Mouse (Mus musculus) retina, postnatal 1 day (tissue): ENCODE results near the gene Kcnq2.

Experiments used
- DNase-seq: peaks from one replicate; pipeline ENCODE4 v3.0.0-alpha.2; 2012

Kcnq2 gene

GRCm38 (mm10) chr2:181146976-181147545, 12.0 kb upstream of the Kcnq2 start:
- DNase-seq, result no peak

GRCm38 (mm10) chr2:181144675-181145074, 9.6 kb upstream of the Kcnq2 start:
- no peak for DNase-seq

GRCm38 (mm10) chr2:181143509-181144276, 8.6 kb upstream of the Kcnq2 start:
- no peak for DNase-seq

DNA sequence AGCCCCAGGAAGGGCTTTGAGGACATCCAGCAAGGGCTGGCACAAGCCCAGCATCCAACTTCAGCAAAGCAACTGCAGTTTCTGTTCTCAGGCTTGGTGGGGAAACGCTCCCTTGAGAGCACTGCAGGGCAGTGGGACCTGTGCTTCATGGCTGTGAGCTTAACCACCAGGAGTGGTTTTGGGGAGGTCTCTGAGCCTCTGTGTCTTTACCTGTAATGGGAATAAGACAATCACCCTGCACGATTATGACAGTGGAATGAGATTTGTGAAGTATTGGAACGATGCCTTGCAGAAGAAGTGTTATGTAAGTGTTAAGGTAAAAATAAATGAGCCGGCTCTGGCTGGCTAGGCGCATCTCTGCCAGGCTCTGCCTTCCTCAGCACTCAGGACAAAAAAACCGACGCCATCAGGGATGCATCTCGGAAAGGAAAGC, 7.6 kb upstream of the Kcnq2 start:
- DNase-seq, result no peak

DNA sequence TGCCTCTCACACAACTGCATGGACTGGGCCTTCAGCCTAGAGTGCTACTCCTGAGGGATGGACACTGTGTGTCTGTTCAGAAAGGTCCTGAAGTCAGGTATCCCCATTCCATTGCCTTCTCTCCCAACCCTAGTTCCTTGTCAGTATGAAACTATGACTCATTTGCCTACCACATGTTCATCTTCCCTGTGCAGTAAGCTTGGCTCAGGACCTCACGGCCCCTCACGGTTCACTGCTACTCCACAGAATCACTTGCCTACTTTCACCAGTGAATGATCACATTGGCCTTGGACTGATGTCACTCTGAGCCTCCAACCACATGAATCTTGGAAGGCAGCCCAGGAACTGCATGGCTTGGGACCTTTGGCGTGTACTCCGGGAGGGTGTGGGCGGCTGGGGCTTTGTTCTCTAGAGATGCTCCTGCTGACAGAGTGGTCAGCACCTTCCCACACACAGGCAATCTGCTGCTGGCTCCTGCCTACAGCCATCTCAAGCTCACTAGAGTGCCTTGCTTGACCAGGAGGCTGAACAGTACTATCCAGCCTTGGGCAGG, 4.6 kb upstream of the Kcnq2 start:
- DNase-seq, result no peak

- DNase-seq, result peak; percentile 56
Measured at GRCm38 (mm10) chr2:181136934-181137333, 1.8 kb upstream of the Kcnq2 start.

DNA sequence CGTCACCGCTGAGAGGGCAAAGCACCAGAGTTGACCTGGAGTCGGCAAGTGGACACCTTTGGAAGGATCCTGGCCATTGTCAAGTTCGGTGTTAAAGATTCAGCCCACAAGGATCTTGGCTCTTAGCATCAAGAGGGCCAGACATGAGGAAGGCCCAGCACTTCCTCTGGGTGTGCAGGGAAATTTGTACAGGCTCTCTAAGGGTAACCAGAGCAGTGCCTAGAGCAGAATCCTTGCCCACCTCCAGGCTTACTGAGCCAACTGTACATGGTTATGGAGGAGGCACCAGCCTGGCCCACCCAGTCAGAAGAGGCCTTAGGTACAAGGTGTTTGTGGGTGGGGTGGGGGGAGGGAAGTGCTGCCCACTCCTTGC, 332 bp upstream of the Kcnq2 start:
- no peak for DNase-seq

GRCm38 (mm10) chr2:181133837-181134590, 1.1 kb downstream of the Kcnq2 start:
- peak; percentile 50 for DNase-seq

GRCm38 (mm10) chr2:181130245-181130644, 4.9 kb downstream of the Kcnq2 start:
- no peak for DNase-seq

- DNase-seq, result no peak
Measured at GRCm38 (mm10) chr2:181128963-181129362, 6.1 kb downstream of the Kcnq2 start.

GRCm38 (mm10) chr2:181127786-181128185, 7.3 kb downstream of the Kcnq2 start:
- no peak for DNase-seq

- no peak for DNase-seq
Measured at GRCm38 (mm10) chr2:181125726-181126455, 9.2 kb downstream of the Kcnq2 start.

DNA sequence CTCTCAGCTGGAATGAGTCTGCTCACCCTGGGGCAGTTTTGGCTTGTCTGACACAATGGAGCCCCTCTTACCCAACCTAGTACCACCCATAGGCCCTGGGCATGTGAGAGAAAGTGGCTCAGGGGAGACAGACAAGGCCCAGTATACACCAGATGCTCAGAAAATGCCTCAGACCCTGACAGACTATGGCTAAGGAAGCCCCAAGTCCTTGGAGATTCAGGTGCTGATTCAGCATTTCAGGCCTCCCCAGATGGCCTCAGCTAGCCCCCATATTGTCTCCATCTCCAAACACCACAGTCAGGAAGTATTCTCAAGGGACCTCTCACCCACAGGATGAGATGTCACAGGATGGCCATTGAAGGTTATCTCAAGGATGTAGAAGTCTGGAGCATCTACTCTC, 12.5 kb downstream of the Kcnq2 start:
- peak; percentile 30 for DNase-seq

- DNase-seq, result peak; percentile 59
Measured at GRCm38 (mm10) chr2:181120922-181121449, 14.1 kb downstream of the Kcnq2 start.

GRCm38 (mm10) chr2:181119952-181120351, 15.1 kb downstream of the Kcnq2 start:
- DNase-seq, result no peak

- DNase-seq, result no peak
Measured at GRCm38 (mm10) chr2:181116436-181116835, 18.7 kb downstream of the Kcnq2 start.

DNA sequence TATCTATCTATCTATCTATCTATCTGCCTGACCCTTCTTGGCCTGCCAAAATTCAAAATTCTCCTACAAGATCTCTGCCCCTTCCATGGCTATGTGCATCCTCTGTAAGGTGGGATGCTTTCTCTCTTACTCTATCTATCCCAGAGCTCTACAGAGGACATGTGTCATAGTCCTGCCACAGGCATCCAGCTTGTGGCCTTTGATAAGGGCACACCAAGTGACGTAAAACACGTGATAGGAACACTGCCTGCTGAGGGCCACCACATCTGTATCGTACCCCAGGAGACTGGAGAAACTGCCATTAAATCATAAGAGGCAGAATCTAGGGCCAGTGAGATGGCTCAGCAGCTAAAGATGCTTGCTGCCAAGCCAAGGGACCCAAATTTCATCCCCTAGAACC, 19.7 kb downstream of the Kcnq2 start:
- no peak for DNase-seq

GRCm38 (mm10) chr2:181113762-181114361, 21.2 kb downstream of the Kcnq2 start:
- no peak for DNase-seq

GRCm38 (mm10) chr2:181111665-181112064, 23.4 kb downstream of the Kcnq2 start:
- no peak for DNase-seq

GRCm38 (mm10) chr2:181104111-181104510, 31.0 kb downstream of the Kcnq2 start:
- no peak for DNase-seq

GRCm38 (mm10) chr2:181102161-181102560, 32.9 kb downstream of the Kcnq2 start:
- DNase-seq, result no peak

DNA sequence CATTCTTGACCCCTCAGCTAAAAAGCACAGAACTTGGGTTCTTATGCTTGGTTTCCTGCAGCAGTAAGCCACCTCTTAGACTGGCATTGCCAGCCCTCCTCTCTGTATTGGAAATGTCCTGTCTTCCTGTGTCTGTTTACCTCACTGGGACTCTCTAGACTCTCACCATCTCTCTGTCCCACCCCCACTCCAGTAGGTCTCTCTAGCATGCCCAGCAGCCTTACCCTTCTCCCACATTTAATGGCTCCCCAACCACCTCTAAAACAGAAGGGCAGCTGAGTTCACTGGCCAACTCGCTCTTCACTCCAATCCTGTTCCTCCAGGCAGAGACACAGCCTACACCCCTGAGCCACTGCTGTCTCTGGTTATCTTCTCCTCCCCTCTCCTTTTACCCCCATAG, 33.5 kb downstream of the Kcnq2 start:
- no peak for DNase-seq
